Mouse (Mus musculus) hindbrain, embryonic 12.5 days (tissue): ENCODE measurements around the gene Ccnl2. TPM values are rescaled to one million over a fixed set of nuclear protein-coding genes. Genes with fewer than 3 reads are reported as not detected.

Source experiments
- ATAC-seq: fragments of 200-750 bp; cut with Nextera tagmentation; 2 replicates; pipeline ENCODE4 v1.8.0; 2017; ENCODE audit warnings: moderate TSS enrichment; ENCODE audit not compliant: low FRiP score
- H3K27ac ChIP-seq: fragments of 300-500 bp; sonication (generic); 2 replicates; pipeline ENCODE4 v1.5.1; 2016; ENCODE audit warnings: mild to moderate bottlenecking
- H3K27me3 ChIP-seq: fragments of 300-500 bp; sonication (generic); 2 replicates; pipeline ENCODE4 v1.6.1; 2016; ENCODE audit warnings: mild to moderate bottlenecking
- H3K36me3 ChIP-seq: fragments of 300-500 bp; sonication (generic); 2 replicates; pipeline ENCODE4 v1.6.1; 2016; ENCODE audit warnings: mild to moderate bottlenecking
- H3K4me1 ChIP-seq: fragments of 300-500 bp; sonication (generic); 2 replicates; pipeline ENCODE4 v1.6.1; 2016
- H3K4me2 ChIP-seq: fragments of 300-500 bp; sonication (generic); replicated peaks from 2 replicates; pipeline ENCODE4 v1.6.1; 2016; ENCODE audit warnings: mild to moderate bottlenecking
- H3K4me3 ChIP-seq: fragments of 300-500 bp; sonication (generic); 2 replicates; pipeline ENCODE4 v1.5.1; 2016; ENCODE audit warnings: mild to moderate bottlenecking
- H3K9ac ChIP-seq: fragments of 300-500 bp; sonication (generic); 2 replicates; pipeline ENCODE4 v1.6.1; 2016; ENCODE audit warnings: mild to moderate bottlenecking, moderate library complexity
- H3K9me3 ChIP-seq: fragments of 300-500 bp; sonication (generic); replicated peaks from 2 replicates; pipeline ENCODE4 v1.6.1; 2016; ENCODE audit warnings: mild to moderate bottlenecking
- WGBS: fragments of 180-500 bp; shearing (Covaris S2); methylation state at CpG from one replicate; pipeline ENCODE4 v1.1.7; 2016; 5-methylcytosine and 5-hydroxymethylcytosine counted together
- microRNA-seq: library from miRNA; unstranded; fragments of <30 nt; microRNA quantifications from one replicate; pipeline ENCODE4, GENCODE M21; 2017
- polyA plus RNA-seq: library from polyadenylated mRNA; unstranded; fragments of >200 nt; fragmentation: Nextera tagmentation; extraction: Ambion mirVana; gene quantifications from 2 replicates; pipeline ENCODE4 v1.2.1, GENCODE M21; 2016

Ccnl2 gene
- polyA plus RNA-seq, 1 experiment from 2014 or later, result 217 TPM

DNA sequence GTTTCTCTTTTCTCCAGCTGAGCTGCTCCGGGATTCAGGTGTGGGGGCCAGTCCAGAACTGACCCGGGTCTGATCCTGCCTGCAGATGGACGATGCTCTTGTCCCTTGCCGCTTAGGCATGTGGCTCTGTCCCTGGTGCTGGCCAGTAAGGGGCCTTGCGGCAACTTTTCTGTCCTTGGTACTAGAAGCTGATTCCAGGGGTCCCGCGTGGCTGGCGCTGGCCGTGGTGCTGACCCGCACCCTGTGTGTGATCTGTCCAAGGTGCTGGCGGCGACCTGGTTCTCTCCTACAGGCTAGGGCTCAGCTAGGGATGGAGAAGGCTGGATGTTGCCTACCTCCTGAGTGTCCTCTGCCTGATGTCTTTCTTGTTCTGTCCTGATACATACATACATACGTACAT, 47.0 kb downstream of the Ccnl2 start:
- Histone ChIP-seq H3K4me1 (no peaks in the 10 kb centered on the region), H3K4me3 (no peak overlapping the region), H3K27ac (no peak overlapping the region), H3K36me3 (peaks cover 72% of the 10 kb centered on the region), H3K9ac (no peak overlapping the region), H3K27me3 (no peaks in the 10 kb centered on the region), H3K9me3 (no peaks in the 10 kb centered on the region), H3K4me2 (no peak overlapping the region)
- 34% methylated on average over 13 of the region's 13 CpGs for WGBS
- ATAC-seq, result no peak

DNA sequence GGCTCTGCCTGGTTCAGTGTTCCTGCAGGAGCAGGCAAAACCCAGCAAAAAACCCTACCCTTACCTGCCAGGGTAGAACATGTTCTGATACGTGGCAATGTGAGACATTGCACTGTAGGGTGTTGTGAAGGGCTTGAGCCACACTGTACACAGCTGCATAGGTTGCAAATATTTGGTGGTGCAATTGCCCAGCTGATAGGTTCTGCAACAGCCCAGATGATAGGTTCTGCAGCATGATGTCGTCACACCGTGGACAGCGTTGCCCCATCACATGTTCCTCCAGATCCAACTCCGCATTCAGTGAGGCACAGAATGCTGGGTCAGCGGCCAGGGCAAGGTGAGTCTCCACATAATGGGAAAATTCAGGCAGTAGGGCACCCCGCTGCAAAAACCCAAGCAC, 49.5 kb downstream of the Ccnl2 start:
- Histone ChIP-seq H3K9me3 (no peaks in the 10 kb centered on the region), H3K9ac (no peak overlapping the region), H3K4me3 (no peak overlapping the region), H3K27ac (no peak overlapping the region), H3K36me3 (peaks cover 71% of the 10 kb centered on the region), H3K27me3 (no peaks in the 10 kb centered on the region), H3K4me1 (no peaks in the 10 kb centered on the region), H3K4me2 (no peak overlapping the region)
- no peak for ATAC-seq
- WGBS, result 96% methylated on average over 7 of the region's 7 CpGs

DNA sequence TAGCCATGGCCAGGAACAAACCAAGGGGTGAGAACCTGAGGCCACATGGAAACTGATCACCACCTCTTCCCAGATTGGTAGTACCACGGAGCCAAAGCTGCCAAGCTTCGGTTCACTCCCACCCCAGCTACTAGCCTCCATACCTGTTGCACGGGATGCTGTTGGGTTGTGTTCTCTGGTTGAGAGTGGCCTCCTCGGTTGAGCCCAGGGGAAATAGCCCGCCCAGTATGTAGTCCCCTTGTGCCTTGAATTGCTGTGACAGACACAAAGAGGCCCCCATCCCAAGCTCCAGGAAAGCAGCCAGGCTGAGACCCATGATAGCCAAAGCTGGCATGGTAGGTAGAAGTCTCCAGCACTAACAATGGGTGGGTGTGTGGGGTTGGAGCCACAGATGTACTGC, 50.7 kb downstream of the Ccnl2 start, which contains the start of gene Tas1r3:
Gene Tas1r3 (minus strand): TSS at position 362 of the 400 bp plus-strand sequence.
- no peaks in the 10 kb centered on the region for H3K27me3 ChIP-seq
- no peak within 1 kb of the TSS for H3K4me2 ChIP-seq
- no peak within 1 kb of the TSS for H3K27ac ChIP-seq
- H3K9ac ChIP-seq, result no peak within 1 kb of the TSS
- WGBS, result 80% methylated on average over 5 of the region's 5 CpGs
- H3K36me3 ChIP-seq, result peaks cover 61% of the 10 kb centered on the region
- no peaks in the 10 kb centered on the region for H3K9me3 ChIP-seq
- no peak for ATAC-seq
- no peak within 1 kb of the TSS for H3K4me3 ChIP-seq
- 0 out of 2 replicates have a peak, but pooled peaks cover 2% of the 10 kb centered on the region for H3K4me1 ChIP-seq

DNA sequence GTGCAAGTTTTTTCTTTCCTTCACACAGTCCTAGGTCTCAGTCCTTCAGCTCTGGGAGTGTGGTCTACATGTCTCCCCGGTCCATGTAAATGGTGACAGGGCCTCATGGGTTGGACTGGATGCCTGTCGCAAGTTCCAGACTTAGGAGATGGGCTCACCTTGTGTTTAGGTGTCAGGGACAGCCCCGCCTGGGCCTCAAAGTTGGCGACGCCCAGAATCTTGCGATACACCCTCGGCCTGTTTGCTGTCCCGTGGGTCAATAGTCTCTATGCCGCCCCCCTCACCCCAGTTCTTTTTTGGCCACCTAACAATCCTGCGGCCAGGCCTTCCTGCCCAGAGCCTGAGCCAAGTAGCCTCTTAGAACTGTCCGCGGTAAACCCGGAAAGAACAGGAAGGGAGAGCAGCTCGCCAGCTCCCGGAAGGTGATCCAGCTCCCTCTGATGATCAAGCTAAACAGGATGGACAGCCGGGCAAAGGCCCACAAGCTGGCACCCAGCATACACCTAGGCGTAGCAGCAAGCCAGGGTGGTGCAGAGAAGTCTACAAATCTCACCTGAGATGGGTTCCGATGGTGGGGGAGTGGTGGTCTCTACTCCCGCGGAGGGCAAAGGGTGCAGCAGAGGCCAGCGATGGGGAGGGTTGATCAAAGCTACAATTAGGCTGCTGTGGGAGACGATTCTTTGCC, 56.5 kb downstream of the Ccnl2 start:
- ATAC-seq, result peak; percentile 64; the same call in 1 of the 2 replicates
- peaks cover 50% of the 10 kb centered on the region for H3K36me3 ChIP-seq

DNA sequence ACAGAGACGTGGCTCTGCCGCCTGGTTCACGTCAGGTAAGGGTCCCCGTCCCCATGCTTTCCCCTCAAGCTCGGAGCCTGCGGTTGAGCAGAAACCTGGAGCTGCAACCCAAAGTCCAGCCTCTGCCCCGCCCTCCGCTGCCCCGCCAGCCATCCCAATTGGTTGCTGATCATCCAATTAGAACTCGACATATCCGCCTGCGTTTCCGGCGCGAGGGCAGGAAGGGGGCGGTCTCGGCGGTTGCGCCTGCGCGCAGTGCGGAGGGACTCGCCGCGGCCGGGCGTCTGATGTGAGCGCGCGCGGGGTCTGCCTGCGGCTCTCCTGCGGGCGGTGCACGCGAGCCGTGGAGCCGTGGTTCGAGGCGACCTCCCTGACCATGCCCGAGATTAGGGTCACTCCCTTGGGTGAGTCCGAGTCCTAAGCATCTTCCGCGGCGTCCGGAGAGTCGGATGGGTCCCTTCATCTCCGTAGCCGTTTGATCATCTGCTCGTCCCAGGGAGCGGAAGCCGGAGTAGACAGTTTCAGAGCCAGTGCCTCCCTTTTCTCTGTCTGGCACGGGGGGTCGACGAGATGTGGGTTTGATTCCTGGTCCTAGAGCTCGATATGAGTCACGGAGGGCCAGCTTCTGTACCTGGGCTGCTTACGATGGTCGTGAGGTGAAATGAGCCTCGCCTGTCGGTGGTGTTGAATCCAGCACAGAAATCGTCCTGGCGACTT, 57.2 kb downstream of the Ccnl2 start, which contains the start of the genes Cptp and Ints11:
Gene Cptp (minus strand): TSS at position 124 of the 717 bp plus-strand sequence.
Gene Ints11 (plus strand): TSS at position 230 of the 717 bp plus-strand sequence.
- Histone ChIP-seq H3K4me2 (peak within 1 kb of the TSS; percentile 94), H3K4me1 (peaks cover 28% of the 10 kb centered on the region), H3K36me3 (peaks cover 57% of the 10 kb centered on the region), H3K27me3 (no peaks in the 10 kb centered on the region), H3K9me3 (no peaks in the 10 kb centered on the region), H3K4me3 (peak within 1 kb of the TSS; percentile 70), H3K9ac (peak within 1 kb of the TSS; percentile 86), H3K27ac (peak within 1 kb of the TSS; percentile 69)
- peak; percentile 96 for ATAC-seq
- WGBS, result under 1% methylated on average over 63 of the region's 63 CpGs

More for the DNA sequence above, 56.5 kb downstream of the Ccnl2 start:
- Histone ChIP-seq H3K27me3 (no peaks in the 10 kb centered on the region), H3K9me3 (no peaks in the 10 kb centered on the region), H3K4me3 (peak overlapping the region; percentile 70), H3K4me1 (peaks cover 28% of the 10 kb centered on the region), H3K27ac (no peak overlapping the region), H3K9ac (peak overlapping the region; percentile 86), H3K4me2 (peak overlapping the region; percentile 94)
- 12% methylated on average over 22 of the region's 22 CpGs for WGBS

DNA sequence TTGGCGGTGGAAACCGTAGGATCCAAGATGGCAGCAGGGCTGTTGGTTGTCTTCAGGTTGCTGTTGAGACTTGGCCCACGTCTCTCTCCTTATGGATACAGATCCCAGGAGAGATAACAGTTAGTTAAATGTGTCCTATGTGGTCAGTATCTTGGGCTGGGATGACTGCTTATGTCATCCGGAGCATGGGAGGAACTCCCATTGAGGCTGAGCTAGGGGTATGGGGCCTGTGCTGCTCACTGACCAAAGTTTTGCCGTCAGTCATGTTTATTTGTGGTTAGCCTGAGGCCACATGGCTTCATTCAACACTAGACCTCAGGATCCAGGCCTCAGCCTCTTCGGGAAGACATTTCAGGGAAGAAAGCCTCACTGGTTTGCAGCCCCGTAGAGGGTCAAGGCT, 59.1 kb downstream of the Ccnl2 start:
- 92% methylated on average over 7 of the region's 7 CpGs for WGBS
- Histone ChIP-seq H3K4me2 (no peak overlapping the region), H3K27me3 (no peaks in the 10 kb centered on the region), H3K36me3 (peaks cover 54% of the 10 kb centered on the region), H3K4me3 (no peak overlapping the region), H3K9ac (no peak overlapping the region), H3K27ac (no peak overlapping the region), H3K9me3 (no peaks in the 10 kb centered on the region), H3K4me1 (peaks cover 28% of the 10 kb centered on the region)
- ATAC-seq, result no peak

Small RNA genes within 50 kb of the gene (microRNA-seq; reads per million reads assigned to microRNA genes)
- gene Gm27743, result not detected

Other genes with a start within 250 kb of the Ccnl2 start
- 16.4 and 16.6 TPM in 2 replicates for gene Slc35e2, start 211.1 kb upstream of the Ccnl2 start, polyA plus RNA-seq
- gene Cdk11b, start 187.6 kb upstream of the Ccnl2 start, polyA plus RNA-seq, result 85.3 and 86.8 TPM in 2 replicates
- not detected in 2 replicates for gene Gm10563, start 167.1 kb upstream of the Ccnl2 start, polyA plus RNA-seq
- 3.9 and 5.9 TPM in 2 replicates for gene Mmp23, start 159.1 kb upstream of the Ccnl2 start, polyA plus RNA-seq
- 32.5 and 39.1 TPM in 2 replicates for gene Mib2, start 143.3 kb upstream of the Ccnl2 start, polyA plus RNA-seq
- gene Fndc10, start 118.1 kb upstream of the Ccnl2 start, polyA plus RNA-seq, result 10.4 and 10.9 TPM in 2 replicates
- gene Ssu72, start 107.7 kb upstream of the Ccnl2 start, polyA plus RNA-seq, result 140 and 144 TPM in 2 replicates
- gene Tmem240, start 77.7 kb upstream of the Ccnl2 start, polyA plus RNA-seq, result 5.3 and 5.5 TPM in 2 replicates
- gene Atad3a, start 51.4 kb upstream of the Ccnl2 start, polyA plus RNA-seq, result 81.8 and 84.7 TPM in 2 replicates
- 12.2 and 12.9 TPM in 2 replicates for gene Vwa1, start 37.8 kb upstream of the Ccnl2 start, polyA plus RNA-seq
- 0.58 and 0.86 TPM in 2 replicates for gene Tmem88b, start 26.6 kb upstream of the Ccnl2 start, polyA plus RNA-seq
- not detected in 2 replicates for gene Ankrd65, start 22.1 kb upstream of the Ccnl2 start, polyA plus RNA-seq
- 189 and 204 TPM in 2 replicates for gene Mrpl20, start 9.6 kb upstream of the Ccnl2 start, polyA plus RNA-seq
- 127 and 133 TPM in 2 replicates for gene Aurkaip1, start 18.8 kb downstream of the Ccnl2 start, polyA plus RNA-seq
- gene Mxra8, start 27.2 kb downstream of the Ccnl2 start, polyA plus RNA-seq, result 40.6 and 40.7 TPM in 2 replicates
- 18.6 and 20.0 TPM in 2 replicates for gene Dvl1, start 34.9 kb downstream of the Ccnl2 start, polyA plus RNA-seq
- gene Tas1r3, start 50.9 kb downstream of the Ccnl2 start, polyA plus RNA-seq, result 0.53 and 0.65 TPM in 2 replicates
- gene Cptp, start 57.0 kb downstream of the Ccnl2 start, polyA plus RNA-seq, result 18.5 and 18.6 TPM in 2 replicates
- gene Ints11, start 57.1 kb downstream of the Ccnl2 start, polyA plus RNA-seq, result 74.9 and 76.3 TPM in 2 replicates
- gene Pusl1, start 79.3 kb downstream of the Ccnl2 start, polyA plus RNA-seq, result 45.1 and 48.3 TPM in 2 replicates
- 64.9 and 66.9 TPM in 2 replicates for gene Acap3, start 79.3 kb downstream of the Ccnl2 start, polyA plus RNA-seq
- 149 and 150 TPM in 2 replicates for gene Ube2j2, start 131.3 kb downstream of the Ccnl2 start, polyA plus RNA-seq
- gene C1qtnf12, start 149.8 kb downstream of the Ccnl2 start, polyA plus RNA-seq, result 17.2 and 25.7 TPM in 2 replicates
- 19.5 and 20.4 TPM in 2 replicates for gene B3galt6, start 180.2 kb downstream of the Ccnl2 start, polyA plus RNA-seq
- 129 and 130 TPM in 2 replicates for gene Sdf4, start 180.4 kb downstream of the Ccnl2 start, polyA plus RNA-seq
- gene Tnfrsf4, start 201.4 kb downstream of the Ccnl2 start, polyA plus RNA-seq, result 0.29 and 0.76 TPM in 2 replicates
- gene Tnfrsf18, start 213.7 kb downstream of the Ccnl2 start, polyA plus RNA-seq, result 1.8 and 2.6 TPM in 2 replicates
- gene Ttll10, start 246.9 kb downstream of the Ccnl2 start, polyA plus RNA-seq, result 0.14 and 0.32 TPM in 2 replicates